Mouse (Mus musculus): Measurements from ENCODE around the gene Psmg1. TPM values are rescaled to one million over a fixed set of nuclear protein-coding genes. Genes with fewer than 3 reads are reported as not detected.
"Not testable (repeated sequence)": the region's sequence is repeated elsewhere in the genome, so short reads cannot be mapped to it uniquely, and the experiment has no call there.

The Psmg1 gene
- polyA plus RNA-seq, 1 experiment from 2014 or later: 125 TPM

GRCm38 (mm10) chr16:96009124-96009523, 18.4 kb upstream of the Psmg1 start:
- not testable (repeated sequence) for H3K27ac ChIP-seq (replicated peaks; ENCODE audit: low read depth, low read length); H3K36me3 ChIP-seq (ENCODE audit: control insufficient read depth, insufficient read depth, low read length); H3K4me1 ChIP-seq (ENCODE audit: control insufficient read depth, insufficient read depth, low read length); H3K4me3 ChIP-seq (ENCODE audit: low read depth, low read length); H3K27me3 ChIP-seq (ENCODE audit: control insufficient read depth, insufficient read depth, low read length); H3K9ac ChIP-seq (ENCODE audit: low read length); DNase-seq (ENCODE audit: low spot score); H3K4me2 ChIP-seq (ENCODE audit: low read depth, severe bottlenecking); H3K9me3 ChIP-seq (ENCODE audit: control insufficient read depth, low read length); ATAC-seq (ENCODE audit: insufficient number of reproducible peaks, low FRiP score, low TSS enrichment, low read depth)
- no CpG with 5 or more reads among the region's 10 CpGs for WGBS

DNA sequence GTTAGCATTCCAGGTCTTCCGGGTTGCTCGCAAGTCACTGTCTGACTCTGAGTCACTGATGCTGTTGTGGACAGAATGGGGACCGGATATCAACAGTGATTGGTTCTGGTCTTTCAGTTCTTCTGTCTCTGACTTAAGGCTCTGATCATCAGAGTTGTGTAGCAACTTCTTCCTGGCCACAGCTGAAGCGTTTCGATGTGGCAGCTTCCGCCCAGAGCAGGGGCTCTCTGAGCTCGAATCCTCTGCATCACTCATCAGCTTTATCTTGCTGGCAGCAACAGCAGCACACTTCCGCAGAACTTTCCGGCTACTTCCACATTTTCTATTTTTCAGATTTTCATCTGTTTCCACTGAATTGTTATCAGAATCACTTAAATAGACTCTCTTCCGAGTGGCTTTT, 13.5 kb upstream of the Psmg1 start:
- not testable (repeated sequence) for H3K27me3 ChIP-seq (ENCODE audit: control insufficient read depth, insufficient read depth, low read length); ATAC-seq (ENCODE audit: insufficient number of reproducible peaks, low FRiP score, low TSS enrichment, low read depth); DNase-seq (ENCODE audit: low spot score); H3K4me3 ChIP-seq (ENCODE audit: low read depth, low read length); H3K9me3 ChIP-seq (ENCODE audit: control insufficient read depth, low read length); H3K4me2 ChIP-seq (ENCODE audit: low read depth, severe bottlenecking); H3K4me1 ChIP-seq (ENCODE audit: control insufficient read depth, insufficient read depth, low read length); H3K9ac ChIP-seq (ENCODE audit: low read length); H3K27ac ChIP-seq (replicated peaks; ENCODE audit: low read depth, low read length)
- H3K36me3 ChIP-seq (ENCODE audit: control insufficient read depth, insufficient read depth, low read length): peaks cover 11% of the 10 kb centered on the region; the same call in 1 of the 2 replicates
- WGBS: no CpG with 5 or more reads among the region's 10 CpGs

- Histone ChIP-seq H3K9me3 (ENCODE audit: control insufficient read depth, low read length) (no peaks in the 10 kb centered on the region), H3K27me3 (ENCODE audit: control insufficient read depth, insufficient read depth, low read length) (no peaks in the 10 kb centered on the region), H3K9ac (ENCODE audit: low read length) (no peak overlapping the region), H3K36me3 (ENCODE audit: control insufficient read depth, insufficient read depth, low read length) (peaks cover 8% of the 10 kb centered on the region; the same call in 1 of the 2 replicates), H3K4me1 (ENCODE audit: control insufficient read depth, insufficient read depth, low read length) (no peaks in the 10 kb centered on the region), H3K4me2 (ENCODE audit: low read depth, severe bottlenecking) (no peak overlapping the region), H3K4me3 (ENCODE audit: low read depth, low read length) (no peak overlapping the region), H3K27ac (replicated peaks; ENCODE audit: low read depth, low read length) (no peak overlapping the region)
- ATAC-seq (ENCODE audit: insufficient number of reproducible peaks, low FRiP score, low TSS enrichment, low read depth) (no peak), DNase-seq (ENCODE audit: low spot score) (no peak)
- 94% methylated on average over 5 of the region's 5 CpGs for WGBS
These were observed 8.5 kb upstream of the Psmg1 start for GRCm38 (mm10) chr16:95999291-95999690.

DNA sequence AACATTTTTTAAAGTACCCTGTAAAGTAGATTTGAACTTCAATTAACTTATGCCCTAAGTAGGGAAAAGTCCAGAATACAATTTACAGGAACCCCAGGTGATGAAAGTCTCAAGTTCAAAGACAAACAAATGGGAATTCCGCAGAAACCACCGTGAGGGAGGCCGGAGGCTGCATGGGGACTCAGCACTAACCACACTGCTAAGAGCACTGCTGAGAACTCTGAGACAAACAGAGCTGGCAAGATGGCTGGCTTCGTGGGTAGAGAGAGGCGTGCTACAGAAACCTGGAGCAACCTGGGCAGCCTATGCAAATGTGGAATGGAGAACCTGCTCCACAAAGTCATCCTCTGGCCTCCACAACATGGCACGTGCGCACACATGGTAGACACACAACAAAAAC, 5.4 kb upstream of the Psmg1 start:
- WGBS: 87% methylated on average over 7 of the region's 7 CpGs
- Histone ChIP-seq H3K9me3 (ENCODE audit: control insufficient read depth, low read length) (no peaks in the 10 kb centered on the region), H3K36me3 (ENCODE audit: control insufficient read depth, insufficient read depth, low read length) (peaks cover 3% of the 10 kb centered on the region; the same call in 1 of the 2 replicates)

GRCm38 (mm10) chr16:95994576-95994975, 3.8 kb upstream of the Psmg1 start:
- not testable (repeated sequence) for H3K4me3 ChIP-seq (ENCODE audit: low read depth, low read length); H3K4me1 ChIP-seq (ENCODE audit: control insufficient read depth, insufficient read depth, low read length); H3K36me3 ChIP-seq (ENCODE audit: control insufficient read depth, insufficient read depth, low read length); H3K9ac ChIP-seq (ENCODE audit: low read length); H3K4me2 ChIP-seq (ENCODE audit: low read depth, severe bottlenecking); DNase-seq (ENCODE audit: low spot score); H3K27me3 ChIP-seq (ENCODE audit: control insufficient read depth, insufficient read depth, low read length); H3K9me3 ChIP-seq (ENCODE audit: control insufficient read depth, low read length); ATAC-seq (ENCODE audit: insufficient number of reproducible peaks, low FRiP score, low TSS enrichment, low read depth); H3K27ac ChIP-seq (replicated peaks; ENCODE audit: low read depth, low read length)
- WGBS: 93% methylated on average over 4 of the region's 4 CpGs

More for the DNA sequence above, 5.4 kb upstream of the Psmg1 start:
- H3K4me3 ChIP-seq (ENCODE audit: low read depth, low read length): no peak overlapping the region
- ATAC-seq (ENCODE audit: insufficient number of reproducible peaks, low FRiP score, low TSS enrichment, low read depth): no peak
- H3K27me3 ChIP-seq (ENCODE audit: control insufficient read depth, insufficient read depth, low read length): no peaks in the 10 kb centered on the region
- H3K4me2 ChIP-seq (ENCODE audit: low read depth, severe bottlenecking): no peak overlapping the region
- no peak for DNase-seq (ENCODE audit: low spot score)
- no peaks in the 10 kb centered on the region for H3K4me1 ChIP-seq (ENCODE audit: control insufficient read depth, insufficient read depth, low read length)
- no peak overlapping the region for H3K27ac ChIP-seq (replicated peaks; ENCODE audit: low read depth, low read length)
- no peak overlapping the region for H3K9ac ChIP-seq (ENCODE audit: low read length)

GRCm38 (mm10) chr16:95992596-95992995, 1.8 kb upstream of the Psmg1 start:
- no peak overlapping the region for H3K9ac ChIP-seq (ENCODE audit: low read length)
- no peaks in the 10 kb centered on the region for H3K9me3 ChIP-seq (ENCODE audit: control insufficient read depth, low read length)
- WGBS: 47% methylated on average over 5 of the region's 5 CpGs
- no peak overlapping the region for H3K4me2 ChIP-seq (ENCODE audit: low read depth, severe bottlenecking)
- DNase-seq (ENCODE audit: low spot score) (no peak), ATAC-seq (ENCODE audit: insufficient number of reproducible peaks, low FRiP score, low TSS enrichment, low read depth) (no peak)
- H3K27me3 ChIP-seq (ENCODE audit: control insufficient read depth, insufficient read depth, low read length): no peaks in the 10 kb centered on the region
- H3K4me1 ChIP-seq (ENCODE audit: control insufficient read depth, insufficient read depth, low read length): peaks cover 3% of the 10 kb centered on the region; the same call in 1 of the 2 replicates
- no peaks in the 10 kb centered on the region for H3K36me3 ChIP-seq (ENCODE audit: control insufficient read depth, insufficient read depth, low read length)
- H3K27ac ChIP-seq (replicated peaks; ENCODE audit: low read depth, low read length): no peak overlapping the region
- H3K4me3 ChIP-seq (ENCODE audit: low read depth, low read length): no peak overlapping the region

DNA sequence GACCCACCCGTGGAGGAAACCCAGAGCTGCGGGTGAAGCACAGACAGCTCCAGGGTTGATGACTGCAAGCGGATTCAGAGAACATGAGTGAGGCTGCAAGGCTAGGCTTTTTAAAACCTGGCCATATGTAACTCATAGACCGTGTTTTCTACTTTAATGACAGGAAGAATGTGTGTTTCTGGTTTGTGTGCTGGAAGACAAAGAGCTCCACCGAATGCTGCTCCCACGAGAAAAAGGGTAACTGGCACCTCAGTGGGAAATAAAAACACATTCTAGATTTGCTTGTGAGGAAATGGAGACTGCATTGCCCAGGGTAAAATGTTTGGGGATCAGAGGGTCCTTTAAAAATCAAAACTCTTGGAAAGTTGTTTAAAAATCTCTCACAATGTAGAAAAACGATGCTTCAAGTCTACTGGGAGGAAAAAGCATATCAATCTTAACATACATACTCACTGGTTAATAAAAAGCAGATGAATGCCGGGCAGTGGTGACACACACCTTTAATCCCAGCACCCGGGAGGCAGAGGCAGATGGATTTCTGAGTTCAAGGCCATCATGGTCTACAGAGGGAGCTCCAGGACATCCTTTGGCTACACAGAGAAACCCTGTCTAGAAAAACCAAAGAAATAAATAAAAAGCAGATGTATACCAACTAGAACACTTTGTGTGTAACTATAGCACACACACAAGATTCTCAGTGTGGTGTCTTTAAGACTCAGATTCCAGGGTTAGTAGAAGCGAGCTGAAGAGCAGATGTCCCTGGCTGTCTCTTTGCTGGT, 551 bp upstream of the Psmg1 start:
- peak overlapping the region; percentile 77 for H3K4me3 ChIP-seq (ENCODE audit: low read depth, low read length)
- no peak for ATAC-seq (ENCODE audit: insufficient number of reproducible peaks, low FRiP score, low TSS enrichment, low read depth)
- no peaks in the 10 kb centered on the region for H3K9me3 ChIP-seq (ENCODE audit: control insufficient read depth, low read length)
- peak overlapping the region; percentile 84 for H3K27ac ChIP-seq (replicated peaks; ENCODE audit: low read depth, low read length)
- no peaks in the 10 kb centered on the region for H3K27me3 ChIP-seq (ENCODE audit: control insufficient read depth, insufficient read depth, low read length)
- WGBS: 5% methylated on average over 10 of the region's 10 CpGs
- DNase-seq (ENCODE audit: low spot score): peak; percentile 39
- H3K4me2 ChIP-seq (ENCODE audit: low read depth, severe bottlenecking): peak overlapping the region; percentile 47
- peaks cover 3% of the 10 kb centered on the region; the same call in 1 of the 2 replicates for H3K4me1 ChIP-seq (ENCODE audit: control insufficient read depth, insufficient read depth, low read length)
- H3K9ac ChIP-seq (ENCODE audit: low read length): peak overlapping the region; percentile 89
- no peaks in the 10 kb centered on the region for H3K36me3 ChIP-seq (ENCODE audit: control insufficient read depth, insufficient read depth, low read length)

DNA sequence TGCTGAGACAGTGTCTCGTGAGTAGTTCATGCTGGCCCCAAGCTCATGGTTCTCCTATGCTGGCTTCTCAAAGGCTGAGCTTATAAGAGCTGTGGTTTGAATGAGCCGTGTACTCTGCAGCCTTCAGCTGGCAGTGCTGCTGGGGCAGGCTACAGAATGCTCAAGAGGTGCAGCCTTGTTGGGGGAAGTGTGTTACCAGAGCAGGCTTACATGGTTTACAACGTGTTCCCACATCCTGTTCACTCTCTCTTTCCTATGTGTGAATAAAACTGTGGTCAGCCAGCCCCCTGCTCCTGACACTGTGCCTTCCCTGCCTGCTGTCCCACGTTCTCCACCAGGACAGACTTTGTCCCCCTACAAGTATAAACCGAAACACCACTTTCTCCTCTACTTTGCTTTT, 5.8 kb downstream of the Psmg1 start:
- Histone ChIP-seq H3K36me3 (ENCODE audit: control insufficient read depth, insufficient read depth, low read length) (peaks cover 4% of the 10 kb centered on the region; the same call in 1 of the 2 replicates), H3K4me3 (ENCODE audit: low read depth, low read length) (no peak overlapping the region), H3K4me1 (ENCODE audit: control insufficient read depth, insufficient read depth, low read length) (peaks cover 2% of the 10 kb centered on the region; the same call in 1 of the 2 replicates), H3K9me3 (ENCODE audit: control insufficient read depth, low read length) (no peaks in the 10 kb centered on the region), H3K4me2 (ENCODE audit: low read depth, severe bottlenecking) (no peak overlapping the region), H3K27me3 (ENCODE audit: control insufficient read depth, insufficient read depth, low read length) (no peaks in the 10 kb centered on the region), H3K27ac (replicated peaks; ENCODE audit: low read depth, low read length) (no peak overlapping the region), H3K9ac (ENCODE audit: low read length) (no peak overlapping the region)
- 80% methylated on average over 5 of the region's 5 CpGs for WGBS
- ATAC-seq (ENCODE audit: insufficient number of reproducible peaks, low FRiP score, low TSS enrichment, low read depth) (no peak), DNase-seq (ENCODE audit: low spot score) (no peak)

All from limb, embryonic 11.5 days (tissue).